Mouse (Mus musculus): Measurements from ENCODE around the gene Ptgis. TPM values are rescaled to one million over a fixed set of nuclear protein-coding genes. Genes with fewer than 3 reads are reported as not detected.
A peak's percentile ranks its signal among the peaks of the same experiment; 100 is the strongest.

The Ptgis gene
- polyA plus RNA-seq, 1 experiment from 2014 or later = 12.0 TPM

DNA sequence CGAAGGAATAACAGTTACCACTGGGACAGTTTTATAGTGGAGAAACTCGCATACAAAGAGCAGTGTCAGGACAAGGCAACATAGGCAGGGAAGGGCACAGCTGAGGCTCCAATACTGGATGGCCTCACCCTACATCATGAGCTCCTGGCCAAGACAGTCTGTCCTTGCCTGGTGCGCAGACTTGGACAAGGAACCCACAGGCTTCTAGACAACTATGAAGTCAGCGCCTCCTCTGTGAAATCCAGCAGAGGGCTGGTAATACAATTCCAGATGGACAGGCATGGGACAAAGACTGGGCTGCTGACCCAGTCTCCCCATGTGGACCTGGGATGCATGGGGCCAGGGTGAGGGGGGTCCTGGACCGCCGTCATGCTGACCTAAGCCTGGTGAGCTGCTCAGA lies 16.2 kb downstream of the Ptgis start:
- Histone ChIP-seq H3K27me3 (replicated peaks; ENCODE audit: control insufficient read depth, insufficient read depth, low read length) (no peaks in the 10 kb centered on the region), H3K9ac (ENCODE audit: low read depth, low read length) (no peak overlapping the region), H3K4me1 (ENCODE audit: control insufficient read depth, insufficient read depth, low read length) (no peaks in the 10 kb centered on the region), H3K9me3 (ENCODE audit: control insufficient read depth, low read length) (no peaks in the 10 kb centered on the region), H3K27ac (ENCODE audit: low read length) (no peak overlapping the region), H3K4me3 (ENCODE audit: low read length) (no peak overlapping the region), H3K36me3 (ENCODE audit: control insufficient read depth, insufficient read depth, low read length) (no peaks in the 10 kb centered on the region), H3K4me2 (ENCODE audit: low read depth, low read length) (no peak overlapping the region)
- WGBS = 91% methylated on average over 6 of the region's 6 CpGs
- ATAC-seq = no peak

DNA sequence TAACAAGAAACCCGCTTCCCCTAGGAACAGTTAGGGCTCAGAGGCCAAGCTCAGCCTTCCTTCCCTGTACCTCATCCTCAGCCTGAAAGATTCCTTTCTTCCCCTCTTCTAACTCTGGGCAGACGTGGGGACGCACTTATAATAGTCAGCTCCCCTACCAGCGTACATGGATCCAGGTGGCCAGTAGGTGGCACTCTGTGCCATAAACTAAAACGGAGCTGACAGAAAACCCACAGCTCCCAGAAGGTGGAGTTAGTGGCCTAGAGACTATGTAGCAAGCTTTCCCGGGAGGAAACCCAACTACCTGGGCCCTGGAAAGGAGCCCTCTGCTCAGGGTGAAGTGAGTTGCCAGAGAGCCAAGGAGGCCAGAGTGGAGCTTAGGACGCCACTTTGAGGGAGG lies 18.3 kb downstream of the Ptgis start:
- Histone ChIP-seq H3K27me3 (replicated peaks; ENCODE audit: control insufficient read depth, insufficient read depth, low read length) (no peaks in the 10 kb centered on the region), H3K27ac (ENCODE audit: low read length) (no peak overlapping the region), H3K9ac (ENCODE audit: low read depth, low read length) (no peak overlapping the region), H3K4me1 (ENCODE audit: control insufficient read depth, insufficient read depth, low read length) (no peaks in the 10 kb centered on the region), H3K4me2 (ENCODE audit: low read depth, low read length) (no peak overlapping the region), H3K4me3 (ENCODE audit: low read length) (no peak overlapping the region), H3K36me3 (ENCODE audit: control insufficient read depth, insufficient read depth, low read length) (no peaks in the 10 kb centered on the region), H3K9me3 (ENCODE audit: control insufficient read depth, low read length) (no peaks in the 10 kb centered on the region)
- WGBS = 20% methylated on average over 7 of the region's 7 CpGs
- peak; percentile 66 for ATAC-seq

GRCm38 (mm10) chr2:167221159-167221845 lies 19.1 kb downstream of the Ptgis start:
- WGBS = 74% methylated on average over 13 of the region's 13 CpGs
- no peak for ATAC-seq
- H3K4me2 ChIP-seq (ENCODE audit: low read depth, low read length) = no peak overlapping the region

DNA sequence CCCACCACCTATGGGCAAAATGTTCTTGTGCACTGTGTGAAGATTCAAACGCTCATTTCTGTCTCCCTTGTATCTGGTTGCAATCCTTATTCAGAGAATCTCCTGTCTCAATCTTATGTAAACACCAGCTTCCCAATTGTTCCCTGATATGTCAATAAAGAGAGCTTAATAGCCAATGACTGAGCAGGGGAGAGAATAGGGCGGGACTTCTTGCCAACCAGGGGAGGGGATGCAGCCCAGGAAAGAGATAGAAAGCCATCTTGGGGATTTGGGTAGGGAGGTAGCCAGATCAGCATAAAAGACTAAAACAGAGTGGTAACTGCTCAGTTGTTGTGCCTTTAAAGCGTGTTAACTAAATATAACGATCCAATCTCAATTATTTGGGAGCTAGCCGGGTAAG lies 19.7 kb downstream of the Ptgis start:
- Histone ChIP-seq H3K4me3 (ENCODE audit: low read length) (no peak overlapping the region), H3K27ac (ENCODE audit: low read length) (no peak overlapping the region), H3K9me3 (ENCODE audit: control insufficient read depth, low read length) (no peaks in the 10 kb centered on the region), H3K27me3 (replicated peaks; ENCODE audit: control insufficient read depth, insufficient read depth, low read length) (no peaks in the 10 kb centered on the region), H3K9ac (ENCODE audit: low read depth, low read length) (no peak overlapping the region), H3K36me3 (ENCODE audit: control insufficient read depth, insufficient read depth, low read length) (no peaks in the 10 kb centered on the region), H3K4me1 (ENCODE audit: control insufficient read depth, insufficient read depth, low read length) (no peaks in the 10 kb centered on the region), H3K4me2 (ENCODE audit: low read depth, low read length) (no peak overlapping the region)
- no peak for ATAC-seq
- 77% methylated on average over 5 of the region's 5 CpGs for WGBS

More at GRCm38 (mm10) chr2:167221159-167221845, 19.1 kb downstream of the Ptgis start:
- H3K27me3 ChIP-seq (replicated peaks; ENCODE audit: control insufficient read depth, insufficient read depth, low read length) = no peaks in the 10 kb centered on the region
- no peaks in the 10 kb centered on the region for H3K9me3 ChIP-seq (ENCODE audit: control insufficient read depth, low read length)
- no peaks in the 10 kb centered on the region for H3K4me1 ChIP-seq (ENCODE audit: control insufficient read depth, insufficient read depth, low read length)
- H3K27ac ChIP-seq (ENCODE audit: low read length) = no peak overlapping the region
- H3K36me3 ChIP-seq (ENCODE audit: control insufficient read depth, insufficient read depth, low read length) = no peaks in the 10 kb centered on the region
- H3K9ac ChIP-seq (ENCODE audit: low read depth, low read length) = 0 out of 2 replicates have a peak overlapping the region, but pooled peaks have one; percentile 26
- no peak overlapping the region for H3K4me3 ChIP-seq (ENCODE audit: low read length)

DNA sequence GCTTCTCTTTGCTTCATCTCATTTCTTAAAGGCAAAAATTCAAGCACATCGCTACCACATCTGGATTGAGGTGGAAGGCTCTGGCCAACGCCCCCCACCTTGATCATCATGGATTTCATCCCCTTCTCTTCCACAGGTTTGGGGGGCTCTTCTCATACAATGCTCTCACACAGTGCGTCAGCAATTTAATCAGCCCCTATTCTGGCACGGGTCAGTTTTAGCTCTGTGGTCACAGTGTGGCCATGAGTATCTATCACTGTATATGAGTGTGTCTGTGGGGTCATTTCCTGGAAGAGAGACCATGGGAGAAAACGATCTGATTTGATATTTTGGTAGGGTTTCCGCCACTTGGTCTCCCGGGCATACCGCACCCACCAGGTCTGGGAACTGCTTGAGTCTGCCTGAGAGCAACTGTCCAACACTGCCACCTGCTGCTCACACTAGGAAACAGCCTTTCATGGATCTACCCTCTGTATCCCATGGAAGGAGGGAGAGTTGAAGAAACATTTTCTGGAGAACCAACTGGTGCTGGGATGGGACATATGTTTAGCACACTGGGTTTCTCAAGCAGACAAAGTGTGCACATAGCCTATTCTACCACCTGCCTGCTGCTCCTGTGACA lies 21.1 kb downstream of the Ptgis start:
- WGBS = 45% methylated on average over 8 of the region's 8 CpGs
- H3K4me1 ChIP-seq (ENCODE audit: control insufficient read depth, insufficient read depth, low read length) = no peaks in the 10 kb centered on the region
- H3K4me3 ChIP-seq (ENCODE audit: low read length) = no peak overlapping the region
- H3K9me3 ChIP-seq (ENCODE audit: control insufficient read depth, low read length) = no peaks in the 10 kb centered on the region
- H3K27me3 ChIP-seq (replicated peaks; ENCODE audit: control insufficient read depth, insufficient read depth, low read length) = no peaks in the 10 kb centered on the region
- no peaks in the 10 kb centered on the region for H3K36me3 ChIP-seq (ENCODE audit: control insufficient read depth, insufficient read depth, low read length)
- H3K27ac ChIP-seq (ENCODE audit: low read length) = no peak overlapping the region
- no peak overlapping the region for H3K9ac ChIP-seq (ENCODE audit: low read depth, low read length)
- H3K4me2 ChIP-seq (ENCODE audit: low read depth, low read length) = no peak overlapping the region
- peak; percentile 75 for ATAC-seq

DNA sequence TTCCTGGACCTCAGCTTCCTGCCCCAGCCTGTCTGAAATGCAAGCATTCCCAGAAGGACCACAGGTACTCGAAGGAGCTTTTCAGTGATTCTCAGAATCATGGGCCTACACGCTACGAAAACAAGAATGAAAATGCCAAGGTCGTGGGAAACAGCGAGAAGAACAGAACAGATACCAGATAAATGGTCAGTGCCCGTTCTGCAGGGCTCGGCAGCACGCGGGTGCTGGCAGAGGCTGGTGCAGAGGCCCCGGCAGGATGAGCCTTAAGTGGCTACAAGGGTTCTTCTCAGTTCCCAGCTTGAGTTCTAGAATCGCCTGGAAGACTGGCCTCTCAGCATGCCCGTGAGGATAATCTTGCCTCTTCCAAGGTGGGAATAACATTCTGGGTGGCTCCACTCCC lies 26.7 kb downstream of the Ptgis start:
- ATAC-seq = no peak
- Histone ChIP-seq H3K4me2 (ENCODE audit: low read depth, low read length) (no peak overlapping the region), H3K27me3 (replicated peaks; ENCODE audit: control insufficient read depth, insufficient read depth, low read length) (no peaks in the 10 kb centered on the region), H3K36me3 (ENCODE audit: control insufficient read depth, insufficient read depth, low read length) (no peaks in the 10 kb centered on the region), H3K4me1 (ENCODE audit: control insufficient read depth, insufficient read depth, low read length) (no peaks in the 10 kb centered on the region), H3K27ac (ENCODE audit: low read length) (no peak overlapping the region), H3K9ac (ENCODE audit: low read depth, low read length) (no peak overlapping the region), H3K4me3 (ENCODE audit: low read length) (no peak overlapping the region), H3K9me3 (ENCODE audit: control insufficient read depth, low read length) (no peaks in the 10 kb centered on the region)
- WGBS = 96% methylated on average over 12 of the region's 12 CpGs

DNA sequence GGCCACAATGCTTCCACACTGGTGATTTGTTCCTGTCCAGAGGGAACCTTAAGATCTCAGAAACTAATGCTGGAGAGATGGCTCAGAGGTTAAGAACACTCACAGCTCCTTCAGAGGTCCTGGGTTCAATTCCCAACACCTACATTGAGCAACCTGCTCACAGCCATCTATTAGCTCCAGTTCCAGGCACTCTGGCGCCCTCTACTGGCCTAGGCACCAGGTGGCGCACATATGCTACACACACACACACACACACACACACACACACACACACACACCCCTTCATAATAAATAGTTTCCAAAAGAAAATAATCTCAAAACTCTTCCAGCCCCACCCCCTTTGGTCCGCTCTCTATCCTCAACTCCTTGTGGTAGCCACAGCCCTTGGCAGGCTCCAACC lies 27.3 kb downstream of the Ptgis start:
- H3K4me1 ChIP-seq (ENCODE audit: control insufficient read depth, insufficient read depth, low read length) = no peaks in the 10 kb centered on the region
- no peak overlapping the region for H3K9ac ChIP-seq (ENCODE audit: low read depth, low read length)
- 93% methylated on average over 3 of the region's 3 CpGs for WGBS
- no peak overlapping the region for H3K4me2 ChIP-seq (ENCODE audit: low read depth, low read length)
- H3K27me3 ChIP-seq (replicated peaks; ENCODE audit: control insufficient read depth, insufficient read depth, low read length) = no peaks in the 10 kb centered on the region
- no peak overlapping the region for H3K4me3 ChIP-seq (ENCODE audit: low read length)
- H3K9me3 ChIP-seq (ENCODE audit: control insufficient read depth, low read length) = no peaks in the 10 kb centered on the region
- no peaks in the 10 kb centered on the region for H3K36me3 ChIP-seq (ENCODE audit: control insufficient read depth, insufficient read depth, low read length)
- ATAC-seq = no peak
- H3K27ac ChIP-seq (ENCODE audit: low read length) = no peak overlapping the region

DNA sequence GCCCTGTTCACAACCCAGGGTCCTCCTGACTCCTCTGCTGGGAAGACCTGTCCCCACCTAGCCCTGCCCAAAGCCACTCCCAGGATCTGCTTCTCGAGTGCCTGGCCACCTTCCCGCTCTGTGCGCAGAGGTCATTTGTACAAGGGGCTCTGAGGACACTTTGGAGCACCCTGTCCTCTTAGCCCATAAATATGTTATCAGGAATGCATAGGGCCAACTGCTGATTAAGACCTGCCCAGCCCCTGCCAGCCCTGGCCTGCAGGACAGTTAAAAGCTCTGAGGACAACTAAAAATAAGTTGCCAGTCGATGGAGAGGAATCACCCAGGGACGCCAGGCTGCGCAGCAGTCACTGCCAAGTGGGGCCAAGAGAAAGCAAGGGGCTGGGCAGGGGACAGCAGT lies 27.9 kb downstream of the Ptgis start:
- H3K9me3 ChIP-seq (ENCODE audit: control insufficient read depth, low read length) = no peaks in the 10 kb centered on the region
- no peak overlapping the region for H3K4me2 ChIP-seq (ENCODE audit: low read depth, low read length)
- H3K4me1 ChIP-seq (ENCODE audit: control insufficient read depth, insufficient read depth, low read length) = no peaks in the 10 kb centered on the region
- WGBS = 86% methylated on average over 6 of the region's 6 CpGs
- no peak overlapping the region for H3K9ac ChIP-seq (ENCODE audit: low read depth, low read length)
- ATAC-seq = no peak
- no peaks in the 10 kb centered on the region for H3K36me3 ChIP-seq (ENCODE audit: control insufficient read depth, insufficient read depth, low read length)
- H3K27ac ChIP-seq (ENCODE audit: low read length) = no peak overlapping the region
- no peak overlapping the region for H3K4me3 ChIP-seq (ENCODE audit: low read length)
- H3K27me3 ChIP-seq (replicated peaks; ENCODE audit: control insufficient read depth, insufficient read depth, low read length) = no peaks in the 10 kb centered on the region

GRCm38 (mm10) chr2:167212089-167212488 lies 28.3 kb downstream of the Ptgis start:
- WGBS = 87% methylated on average over 3 of the region's 3 CpGs
- H3K9ac ChIP-seq (ENCODE audit: low read depth, low read length) = no peak overlapping the region
- H3K4me3 ChIP-seq (ENCODE audit: low read length) = no peak overlapping the region
- ATAC-seq = no peak
- no peak overlapping the region for H3K4me2 ChIP-seq (ENCODE audit: low read depth, low read length)
- no peaks in the 10 kb centered on the region for H3K9me3 ChIP-seq (ENCODE audit: control insufficient read depth, low read length)
- H3K4me1 ChIP-seq (ENCODE audit: control insufficient read depth, insufficient read depth, low read length) = no peaks in the 10 kb centered on the region
- no peak overlapping the region for H3K27ac ChIP-seq (ENCODE audit: low read length)
- H3K27me3 ChIP-seq (replicated peaks; ENCODE audit: control insufficient read depth, insufficient read depth, low read length) = no peaks in the 10 kb centered on the region
- H3K36me3 ChIP-seq (ENCODE audit: control insufficient read depth, insufficient read depth, low read length) = no peaks in the 10 kb centered on the region

GRCm38 (mm10) chr2:167209900-167210299 lies 30.5 kb downstream of the Ptgis start:
- Histone ChIP-seq H3K36me3 (ENCODE audit: control insufficient read depth, insufficient read depth, low read length) (no peaks in the 10 kb centered on the region), H3K4me2 (ENCODE audit: low read depth, low read length) (no peak overlapping the region), H3K9me3 (ENCODE audit: control insufficient read depth, low read length) (no peaks in the 10 kb centered on the region), H3K4me3 (ENCODE audit: low read length) (no peak overlapping the region), H3K4me1 (ENCODE audit: control insufficient read depth, insufficient read depth, low read length) (no peaks in the 10 kb centered on the region), H3K9ac (ENCODE audit: low read depth, low read length) (no peak overlapping the region), H3K27me3 (replicated peaks; ENCODE audit: control insufficient read depth, insufficient read depth, low read length) (no peaks in the 10 kb centered on the region), H3K27ac (ENCODE audit: low read length) (no peak overlapping the region)
- WGBS = 75% methylated on average over 9 of the region's 9 CpGs
- no peak for ATAC-seq

All from intestine, embryonic 16.5 days (tissue).